Comparison of ENCODE assay signal across 9 mouse cellular contexts in genomic region chr3:98104851-98105471, GRCm38 (mm10). TPM values are rescaled to one million over a fixed set of nuclear protein-coding genes. Genes with fewer than 3 reads are reported as not detected.
DNase-seq lines count a peak whose midpoint lies in the region; ATAC-seq lines count a peak whose summit lies in the region.
"Had no signal": no experiment of that assay in that cellular context is flagged by ENCODE, and none has a peak within 500 bp of the region (broad histone marks: within the 10 kb centered on the region; RNA-seq: fewer than 3 reads in every experiment).

No protein-coding gene starts in this region.

- H3K4me3 ChIP-seq in forebrain, embryonic 14.5 days (ENCODE audit: low read depth, low read length) = no peak overlapping the region
- no peak overlapping the region for H3K4me3 ChIP-seq in kidney, embryonic 14.5 days (ENCODE audit: low read length)
- no peak overlapping the region for H3K4me3 ChIP-seq in neural tube, embryonic 12.5 days

- H3K36me3 ChIP-seq in forebrain, embryonic 14.5 days (ENCODE audit: control insufficient read depth, insufficient read depth, low read length) = peaks cover 46% of the 10 kb centered on the region
- peaks cover 81% of the 10 kb centered on the region for H3K36me3 ChIP-seq in kidney, embryonic 14.5 days (ENCODE audit: control insufficient read depth, insufficient read depth, low read length)
- H3K36me3 ChIP-seq in neural tube, embryonic 12.5 days = peaks cover 40% of the 10 kb centered on the region

- ATAC-seq in forebrain, embryonic 14.5 days = peak; percentile 79
- peak; percentile 47; the same call in 1 of the 2 replicates for ATAC-seq in kidney, embryonic 14.5 days (ENCODE audit: low FRiP score, low TSS enrichment)
- ATAC-seq in neural tube, embryonic 12.5 days (ENCODE audit: low FRiP score, low read depth) = peak; percentile 74

- no peak overlapping the region for H3K4me2 ChIP-seq in forebrain, embryonic 14.5 days (ENCODE audit: low read length)
- H3K4me2 ChIP-seq in kidney, embryonic 14.5 days (replicated peaks; ENCODE audit: low read depth, low read length) = no peak overlapping the region
- peak overlapping the region; percentile 6; the same call in 1 of the 2 replicates for H3K4me2 ChIP-seq in neural tube, embryonic 12.5 days (replicated peaks)

- peak overlapping the region; percentile 82 for H3K27ac ChIP-seq in forebrain, embryonic 14.5 days (ENCODE audit: low read depth, low read length)
- H3K27ac ChIP-seq in kidney, embryonic 14.5 days (ENCODE audit: low read depth, low read length) = peak overlapping the region; percentile 13; the same call in 1 of the 2 replicates
- H3K27ac ChIP-seq in neural tube, embryonic 12.5 days = no peak overlapping the region

- H3K27me3 ChIP-seq in forebrain, embryonic 14.5 days (replicated peaks; ENCODE audit: control insufficient read depth, insufficient read depth, low read length) = no peaks in the 10 kb centered on the region
- H3K27me3 ChIP-seq in kidney, embryonic 14.5 days (ENCODE audit: control insufficient read depth, insufficient read depth, low read length) = no peaks in the 10 kb centered on the region
- H3K27me3 ChIP-seq in neural tube, embryonic 12.5 days (replicated peaks) = no peaks in the 10 kb centered on the region

- H3K4me1 ChIP-seq in forebrain, embryonic 14.5 days (ENCODE audit: control insufficient read depth, insufficient read depth, low read length) = peaks cover 27% of the 10 kb centered on the region
- H3K4me1 ChIP-seq in kidney, embryonic 14.5 days (ENCODE audit: control insufficient read depth, insufficient read depth, low read length) = peaks cover 6% of the 10 kb centered on the region; the same call in 1 of the 2 replicates
- H3K4me1 ChIP-seq in neural tube, embryonic 12.5 days = peaks cover 34% of the 10 kb centered on the region

- H3K9ac ChIP-seq in forebrain, embryonic 14.5 days (ENCODE audit: low read length) = no peak overlapping the region
- H3K9ac ChIP-seq in kidney, embryonic 14.5 days (ENCODE audit: low read depth, low read length) = no peak overlapping the region
- H3K9ac ChIP-seq in neural tube, embryonic 12.5 days = no peak overlapping the region

- 6% methylated on average over 9 of the region's 9 CpGs for WGBS in forebrain, embryonic 14.5 days
- WGBS in kidney, embryonic 14.5 days = 60% methylated on average over 9 of the region's 9 CpGs
- 16% methylated on average over 9 of the region's 9 CpGs for WGBS in neural tube, embryonic 12.5 days

- peak; percentile 53 for DNase-seq in kidney, adult 18-20 months
- DNase-seq in kidney, postnatal 4 days = no peak
- peak; percentile 88 for DNase-seq in forebrain, embryonic 14.5 days (ENCODE audit: low spot score)
- DNase-seq in adrenal gland, postnatal 14 days = no peak
- no peak for DNase-seq in right cerebral cortex, postnatal 14 days
- no peak for DNase-seq in cerebellum, postnatal 10 days
- DNase-seq: lung, postnatal 4 days had no signal

- no peaks in the 10 kb centered on the region for H3K9me3 ChIP-seq in forebrain, embryonic 14.5 days (replicated peaks; ENCODE audit: control insufficient read depth, low read length)
- peaks cover 10% of the 10 kb centered on the region; the same call in 1 of the 2 replicates for H3K9me3 ChIP-seq in kidney, embryonic 14.5 days (ENCODE audit: control insufficient read depth, low read length)
- H3K9me3 ChIP-seq in neural tube, embryonic 12.5 days = peaks cover 11% of the 10 kb centered on the region

RNA-seq across cellular contexts. Expression of gene Adam30, which starts 55.5 kb away (rescaled TPM):
- polyA plus RNA-seq in forebrain, embryonic 14.5 days (2014; fragmentation: Nextera tagmentation; extraction: Ambion mirVana) = not detected in 2 replicates
- 0.06 TPM in 1 of 2 replicates, not detected in the other for polyA plus RNA-seq in kidney, embryonic 14.5 days (2014; fragmentation: Nextera tagmentation; extraction: Ambion mirVana)
- not detected in 2 replicates for polyA plus RNA-seq in neural tube, embryonic 12.5 days (2016; fragmentation: Nextera tagmentation; extraction: Ambion mirVana)
- total RNA-seq in adrenal gland, postnatal 14 days (2021) = not detected in 2 replicates

Comparison
In these comparisons a context has a peak if more than half of its experiments do, and no peak if none do; other contexts are left out.
1. DNase-seq: peak in kidney, adult 18-20 months (single experiment) and forebrain, embryonic 14.5 days (single experiment); none in kidney, postnatal 4 days (0 of 2), adrenal gland, postnatal 14 days (single experiment), right cerebral cortex, postnatal 14 days (single experiment) and cerebellum, postnatal 10 days (0 of 2).
2. Peak in every context shown above with its lines, with median percentiles within 50 percentile points of each other: ATAC-seq.